Mouse (Mus musculus) adipocyte (in vitro differentiated cells): Measurements from ENCODE around the gene Ifit1bl2.
"Not testable (repeated sequence)": the region's sequence is repeated elsewhere in the genome, so short reads cannot be mapped to it uniquely, and the experiment has no call there.

Experiments
- DNase-seq: peaks from one replicate; pipeline ENCODE4 v3.0.0-alpha.2; 2016; ENCODE audit warnings: low spot score

Gene Ifit1bl2

GRCm38 (mm10) chr19:34610118-34610517 lies 30.4 kb downstream of the Ifit1bl2 start:
- not testable (repeated sequence) for DNase-seq

GRCm38 (mm10) chr19:34607237-34608051 lies 33.1 kb downstream of the Ifit1bl2 start, which contains the start of gene Ifit3b:
Gene Ifit3b (plus strand): TSS chr19:34607970.
- DNase-seq: peak; percentile 73

GRCm38 (mm10) chr19:34605472-34605871 lies 35.1 kb downstream of the Ifit1bl2 start:
- no peak for DNase-seq

- DNase-seq: not testable (repeated sequence)
These were observed 38.7 kb downstream of the Ifit1bl2 start, which contains the start of gene Ifit1bl1 for GRCm38 (mm10) chr19:34601888-34602287. Gene Ifit1bl1 (minus strand): TSS chr19:34601956.

- DNase-seq: not testable (repeated sequence)
These were observed 41.3 kb downstream of the Ifit1bl2 start for GRCm38 (mm10) chr19:34599250-34599649.

- DNase-seq: peak; percentile 98
These were observed 42.2 kb downstream of the Ifit1bl2 start for GRCm38 (mm10) chr19:34598341-34598740.

- DNase-seq: no peak
These were observed 43.7 kb downstream of the Ifit1bl2 start for GRCm38 (mm10) chr19:34596811-34597210.

- not testable (repeated sequence) for DNase-seq
These were observed 46.0 kb downstream of the Ifit1bl2 start for GRCm38 (mm10) chr19:34594523-34594922.

GRCm38 (mm10) chr19:34593456-34593855 lies 47.1 kb downstream of the Ifit1bl2 start:
- DNase-seq: no peak

GRCm38 (mm10) chr19:34588959-34589358 lies 51.6 kb downstream of the Ifit1bl2 start:
- DNase-seq: no peak

- DNase-seq: peak; percentile 69
These were observed 52.4 kb downstream of the Ifit1bl2 start for GRCm38 (mm10) chr19:34587898-34588692.

GRCm38 (mm10) chr19:34585740-34586458 lies 54.6 kb downstream of the Ifit1bl2 start:
- DNase-seq: not testable (repeated sequence)

GRCm38 (mm10) chr19:34583126-34583766 lies 57.3 kb downstream of the Ifit1bl2 start, which contains the start of gene Ifit3:
Gene Ifit3 (plus strand): TSS chr19:34583531.
- DNase-seq: not testable (repeated sequence)

- DNase-seq: not testable (repeated sequence)
These were observed 57.8 kb downstream of the Ifit1bl2 start for GRCm38 (mm10) chr19:34582696-34583095.

- DNase-seq: no peak
These were observed 63.4 kb downstream of the Ifit1bl2 start for GRCm38 (mm10) chr19:34577121-34577520.

GRCm38 (mm10) chr19:34573650-34574049 lies 66.9 kb downstream of the Ifit1bl2 start:
- no peak for DNase-seq

GRCm38 (mm10) chr19:34571080-34571479 lies 69.5 kb downstream of the Ifit1bl2 start:
- no peak for DNase-seq

- no peak for DNase-seq
These were observed 70.6 kb downstream of the Ifit1bl2 start for GRCm38 (mm10) chr19:34569896-34570476.

GRCm38 (mm10) chr19:34568988-34569895 lies 71.3 kb downstream of the Ifit1bl2 start:
- no peak for DNase-seq
